Mouse (Mus musculus): Measurements from ENCODE around the gene Gm49325. TPM values are rescaled to one million over a fixed set of nuclear protein-coding genes. Genes with fewer than 3 reads are reported as not detected.

Gene Gm49325
- polyA plus RNA-seq, 1 experiment from 2014 or later: 1.6 TPM

GRCm38 (mm10) chr10:77622055-77622988 lies 16.3 kb downstream of the Gm49325 start, which contains the start of gene Ube2g2:
Ube2g2 (plus strand) TSS chr10:77622275.
- peak within 1 kb of the TSS; percentile 76 for H3K4me2 ChIP-seq (ENCODE audit: low read depth, low read length)
- ATAC-seq (replicated peaks; ENCODE audit: insufficient number of reproducible peaks, low FRiP score, low TSS enrichment, low read depth) (peak; percentile 83), DNase-seq (ENCODE audit: low spot score) (peak; percentile 93)
- under 1% methylated on average over 96 of the region's 96 CpGs for WGBS
- H3K9ac ChIP-seq (replicated peaks; ENCODE audit: low read length): peak within 1 kb of the TSS; percentile 96
- H3K27ac ChIP-seq (replicated peaks; ENCODE audit: low read depth, low read length): peak within 1 kb of the TSS; percentile 8
- no peaks in the 10 kb centered on the region for H3K36me3 ChIP-seq (replicated peaks; ENCODE audit: control insufficient read depth, insufficient read depth, low read depth, low read length)
- H3K27me3 ChIP-seq (ENCODE audit: control insufficient read depth, insufficient read depth, low read length): no peaks in the 10 kb centered on the region
- no peaks in the 10 kb centered on the region for H3K4me1 ChIP-seq (ENCODE audit: control insufficient read depth, insufficient read depth, low read length)
- H3K4me3 ChIP-seq (ENCODE audit: low read depth, low read length): peak within 1 kb of the TSS; percentile 99
- no peaks in the 10 kb centered on the region for H3K9me3 ChIP-seq (replicated peaks; ENCODE audit: control insufficient read depth, low read length)

DNA sequence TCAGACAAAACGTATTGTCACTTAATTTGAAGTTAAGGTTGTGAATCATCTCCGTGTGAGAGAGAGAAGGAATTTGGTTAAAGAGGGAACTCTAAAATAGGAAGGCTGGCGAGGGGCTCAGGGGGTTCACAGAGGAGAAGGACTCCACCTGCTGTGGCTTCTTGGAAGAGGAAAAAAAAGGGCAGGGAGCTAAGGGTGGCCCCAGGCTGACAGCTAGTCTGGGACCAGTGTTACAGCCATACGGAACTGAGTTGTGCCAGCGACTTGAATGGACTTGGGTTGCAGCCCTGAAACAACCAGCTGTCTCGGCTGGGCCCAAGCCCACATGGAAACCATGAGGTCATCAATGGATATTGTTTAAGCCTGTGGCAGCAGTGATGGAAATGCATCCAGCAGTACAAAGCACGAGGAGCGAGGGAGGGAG lies 17.1 kb downstream of the Gm49325 start:
- peak; percentile 30 for DNase-seq (ENCODE audit: low spot score)
- 15% methylated on average over 8 of the region's 8 CpGs for WGBS
- Histone ChIP-seq H3K27ac (replicated peaks; ENCODE audit: low read depth, low read length) (no peak overlapping the region), H3K27me3 (ENCODE audit: control insufficient read depth, insufficient read depth, low read length) (no peaks in the 10 kb centered on the region), H3K9me3 (replicated peaks; ENCODE audit: control insufficient read depth, low read length) (no peaks in the 10 kb centered on the region), H3K36me3 (replicated peaks; ENCODE audit: control insufficient read depth, insufficient read depth, low read depth, low read length) (no peaks in the 10 kb centered on the region), H3K4me3 (ENCODE audit: low read depth, low read length) (peak overlapping the region; percentile 99), H3K4me2 (ENCODE audit: low read depth, low read length) (peak overlapping the region; percentile 76), H3K4me1 (ENCODE audit: control insufficient read depth, insufficient read depth, low read length) (no peaks in the 10 kb centered on the region), H3K9ac (replicated peaks; ENCODE audit: low read length) (peak overlapping the region; percentile 96)
- no peak; the same call in 1 of the 2 replicates for ATAC-seq (replicated peaks; ENCODE audit: insufficient number of reproducible peaks, low FRiP score, low TSS enrichment, low read depth)

DNA sequence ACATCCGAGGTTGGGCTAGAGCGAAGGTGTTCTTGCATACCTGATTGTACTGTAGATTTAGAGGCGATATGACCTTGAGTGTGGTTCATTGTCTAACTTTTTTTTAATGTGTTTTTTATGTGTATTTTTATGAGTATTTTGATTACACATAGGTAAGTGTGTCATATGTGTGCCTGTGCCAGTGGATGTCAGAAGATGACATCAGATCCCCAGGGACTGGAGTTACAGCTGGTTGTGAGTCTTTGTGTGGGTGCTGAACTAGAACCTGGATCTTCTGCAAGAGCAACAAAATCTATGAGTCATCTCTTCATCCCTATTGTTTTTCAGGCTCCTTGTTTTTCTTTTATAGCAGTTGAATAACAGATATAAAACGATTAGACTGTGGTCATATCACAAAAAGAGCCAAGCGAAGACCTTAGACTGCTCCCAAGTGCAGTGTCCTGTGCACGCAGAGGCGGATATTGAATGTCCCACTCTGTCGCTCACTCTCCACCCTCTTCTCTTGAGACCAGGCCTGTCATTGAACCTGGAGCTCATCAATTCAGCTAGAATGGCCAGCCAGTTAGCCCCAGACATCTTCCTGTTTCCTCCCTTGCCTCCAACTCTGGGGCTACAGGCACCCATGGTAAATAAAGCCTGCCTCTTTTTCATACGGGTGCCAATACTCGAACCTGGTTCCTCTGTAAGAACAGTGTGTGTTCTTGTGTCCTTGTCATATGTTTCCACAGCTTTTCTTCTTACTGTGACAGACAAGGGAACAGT lies 17.8 kb downstream of the Gm49325 start:
- Histone ChIP-seq H3K4me2 (ENCODE audit: low read depth, low read length) (no peak overlapping the region), H3K36me3 (replicated peaks; ENCODE audit: control insufficient read depth, insufficient read depth, low read depth, low read length) (no peaks in the 10 kb centered on the region), H3K27me3 (ENCODE audit: control insufficient read depth, insufficient read depth, low read length) (no peaks in the 10 kb centered on the region), H3K27ac (replicated peaks; ENCODE audit: low read depth, low read length) (no peak overlapping the region), H3K4me3 (ENCODE audit: low read depth, low read length) (no peak overlapping the region), H3K9me3 (replicated peaks; ENCODE audit: control insufficient read depth, low read length) (no peaks in the 10 kb centered on the region), H3K9ac (replicated peaks; ENCODE audit: low read length) (no peak overlapping the region), H3K4me1 (ENCODE audit: control insufficient read depth, insufficient read depth, low read length) (no peaks in the 10 kb centered on the region)
- no peak for ATAC-seq (replicated peaks; ENCODE audit: insufficient number of reproducible peaks, low FRiP score, low TSS enrichment, low read depth)
- 93% methylated on average over 10 of the region's 10 CpGs for WGBS
- DNase-seq (ENCODE audit: low spot score): no peak

DNA sequence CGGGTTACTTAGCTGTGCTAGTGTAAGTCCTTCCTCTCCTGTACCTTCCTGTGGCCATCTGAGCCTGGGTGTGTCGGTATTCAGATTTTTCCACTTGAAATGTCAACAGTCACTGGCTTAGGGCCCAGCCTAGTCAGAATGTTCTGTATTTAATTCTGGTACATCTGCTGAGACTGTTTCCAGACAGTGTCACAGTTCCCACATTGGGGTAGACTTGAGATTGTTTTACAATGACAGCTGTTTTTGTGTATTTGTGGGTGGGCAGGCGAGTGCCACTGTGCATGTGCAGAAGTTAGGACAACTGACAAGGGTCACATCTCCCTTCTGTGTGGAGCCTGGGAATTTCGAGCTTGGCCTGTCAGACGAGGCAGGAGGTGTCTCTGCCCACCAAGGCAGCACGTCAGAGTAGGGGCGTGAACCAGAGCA lies 18.6 kb downstream of the Gm49325 start:
- H3K4me2 ChIP-seq (ENCODE audit: low read depth, low read length): no peak overlapping the region
- H3K4me3 ChIP-seq (ENCODE audit: low read depth, low read length): no peak overlapping the region
- ATAC-seq (replicated peaks; ENCODE audit: insufficient number of reproducible peaks, low FRiP score, low TSS enrichment, low read depth): no peak
- H3K27ac ChIP-seq (replicated peaks; ENCODE audit: low read depth, low read length): no peak overlapping the region
- no peaks in the 10 kb centered on the region for H3K36me3 ChIP-seq (replicated peaks; ENCODE audit: control insufficient read depth, insufficient read depth, low read depth, low read length)
- DNase-seq (ENCODE audit: low spot score): no peak
- no peaks in the 10 kb centered on the region for H3K9me3 ChIP-seq (replicated peaks; ENCODE audit: control insufficient read depth, low read length)
- WGBS: 79% methylated on average over 7 of the region's 7 CpGs
- no peaks in the 10 kb centered on the region for H3K27me3 ChIP-seq (ENCODE audit: control insufficient read depth, insufficient read depth, low read length)
- H3K4me1 ChIP-seq (ENCODE audit: control insufficient read depth, insufficient read depth, low read length): no peaks in the 10 kb centered on the region
- no peak overlapping the region for H3K9ac ChIP-seq (replicated peaks; ENCODE audit: low read length)

GRCm38 (mm10) chr10:77626036-77626435 lies 20.0 kb downstream of the Gm49325 start:
- WGBS: 91% methylated on average over 7 of the region's 7 CpGs
- no peak for DNase-seq (ENCODE audit: low spot score)

GRCm38 (mm10) chr10:77626591-77626990 lies 20.6 kb downstream of the Gm49325 start:
- no peak for DNase-seq (ENCODE audit: low spot score)
- no peak for ATAC-seq (replicated peaks; ENCODE audit: insufficient number of reproducible peaks, low FRiP score, low TSS enrichment, low read depth)
- 80% methylated on average over 7 of the region's 7 CpGs for WGBS
- no peaks in the 10 kb centered on the region for H3K9me3 ChIP-seq (replicated peaks; ENCODE audit: control insufficient read depth, low read length)
- H3K4me1 ChIP-seq (ENCODE audit: control insufficient read depth, insufficient read depth, low read length): no peaks in the 10 kb centered on the region
- H3K4me3 ChIP-seq (ENCODE audit: low read depth, low read length): no peak overlapping the region
- no peak overlapping the region for H3K4me2 ChIP-seq (ENCODE audit: low read depth, low read length)
- no peak overlapping the region for H3K27ac ChIP-seq (replicated peaks; ENCODE audit: low read depth, low read length)
- H3K27me3 ChIP-seq (ENCODE audit: control insufficient read depth, insufficient read depth, low read length): no peaks in the 10 kb centered on the region
- H3K36me3 ChIP-seq (replicated peaks; ENCODE audit: control insufficient read depth, insufficient read depth, low read depth, low read length): no peaks in the 10 kb centered on the region
- no peak overlapping the region for H3K9ac ChIP-seq (replicated peaks; ENCODE audit: low read length)

More at GRCm38 (mm10) chr10:77626036-77626435, 20.0 kb downstream of the Gm49325 start:
- Histone ChIP-seq H3K27ac (replicated peaks; ENCODE audit: low read depth, low read length) (no peak overlapping the region), H3K4me3 (ENCODE audit: low read depth, low read length) (no peak overlapping the region), H3K4me2 (ENCODE audit: low read depth, low read length) (no peak overlapping the region), H3K4me1 (ENCODE audit: control insufficient read depth, insufficient read depth, low read length) (no peaks in the 10 kb centered on the region), H3K9me3 (replicated peaks; ENCODE audit: control insufficient read depth, low read length) (no peaks in the 10 kb centered on the region), H3K36me3 (replicated peaks; ENCODE audit: control insufficient read depth, insufficient read depth, low read depth, low read length) (no peaks in the 10 kb centered on the region), H3K9ac (replicated peaks; ENCODE audit: low read length) (no peak overlapping the region), H3K27me3 (ENCODE audit: control insufficient read depth, insufficient read depth, low read length) (no peaks in the 10 kb centered on the region)
- ATAC-seq (replicated peaks; ENCODE audit: insufficient number of reproducible peaks, low FRiP score, low TSS enrichment, low read depth): no peak

- WGBS: 38% methylated on average over 2 of the region's 2 CpGs
Observed at GRCm38 (mm10) chr10:77627497-77627896, 21.5 kb downstream of the Gm49325 start.

More at GRCm38 (mm10) chr10:77627497-77627896, 21.5 kb downstream of the Gm49325 start:
- H3K27me3 ChIP-seq (ENCODE audit: control insufficient read depth, insufficient read depth, low read length): no peaks in the 10 kb centered on the region
- H3K4me3 ChIP-seq (ENCODE audit: low read depth, low read length): no peak overlapping the region
- no peaks in the 10 kb centered on the region for H3K36me3 ChIP-seq (replicated peaks; ENCODE audit: control insufficient read depth, insufficient read depth, low read depth, low read length)
- ATAC-seq (replicated peaks; ENCODE audit: insufficient number of reproducible peaks, low FRiP score, low TSS enrichment, low read depth): peak; percentile 74; the same call in 1 of the 2 replicates
- H3K4me2 ChIP-seq (ENCODE audit: low read depth, low read length): no peak overlapping the region
- H3K4me1 ChIP-seq (ENCODE audit: control insufficient read depth, insufficient read depth, low read length): no peaks in the 10 kb centered on the region
- no peak overlapping the region for H3K9ac ChIP-seq (replicated peaks; ENCODE audit: low read length)
- H3K27ac ChIP-seq (replicated peaks; ENCODE audit: low read depth, low read length): no peak overlapping the region
- no peaks in the 10 kb centered on the region for H3K9me3 ChIP-seq (replicated peaks; ENCODE audit: control insufficient read depth, low read length)
- DNase-seq (ENCODE audit: low spot score): peak; percentile 84

Data from embryonic facial prominence, embryonic 11.5 days (tissue).